ENCODE assay signal across 11 mouse cellular contexts in genomic region chr4:86045876-86046275, GRCm38 (mm10).
A peak's percentile ranks its signal among the peaks of the same experiment; 100 is the strongest.
DNase-seq lines count a peak whose midpoint lies in the region; ATAC-seq and TF ChIP-seq lines count a peak whose summit lies in the region.
"Had no signal": no experiment of that assay in that cellular context is flagged by ENCODE, and none has a peak within 500 bp of the region (broad histone marks: within the 10 kb centered on the region; RNA-seq: fewer than 3 reads in every experiment).

No protein-coding gene starts in this region.

- H3K9me3 ChIP-seq in midbrain, embryonic 14.5 days (ENCODE audit: control insufficient read depth, low read length): no peaks in the 10 kb centered on the region
- no peaks in the 10 kb centered on the region for H3K9me3 ChIP-seq in midbrain, embryonic 15.5 days
- no peaks in the 10 kb centered on the region for H3K9me3 ChIP-seq in forebrain, postnatal 0 days (ENCODE audit: low read length)
- H3K9me3 ChIP-seq: heart, embryonic 12.5 days had no signal

- 61% methylated on average over 6 of the region's 6 CpGs for WGBS in midbrain, embryonic 14.5 days
- 62% methylated on average over 6 of the region's 6 CpGs for WGBS in midbrain, embryonic 15.5 days
- WGBS in forebrain, postnatal 0 days: 36% methylated on average over 6 of the region's 6 CpGs

- H3K9ac ChIP-seq in midbrain, embryonic 14.5 days (replicated peaks; ENCODE audit: low read length): no peak overlapping the region
- no peak overlapping the region for H3K9ac ChIP-seq in midbrain, embryonic 15.5 days
- H3K9ac ChIP-seq in forebrain, postnatal 0 days: no peak overlapping the region
- H3K9ac ChIP-seq: heart, embryonic 12.5 days had no signal

- no peak overlapping the region for H3K4me2 ChIP-seq in midbrain, embryonic 14.5 days (ENCODE audit: low read length)
- H3K4me2 ChIP-seq in midbrain, embryonic 15.5 days: no peak overlapping the region
- H3K4me2 ChIP-seq in forebrain, postnatal 0 days (ENCODE audit: low read depth): no peak overlapping the region
- H3K4me2 ChIP-seq: heart, embryonic 12.5 days had no signal

- no peak for TF ChIP-seq CTCF in forebrain, postnatal 0 days (IDR thresholded peaks at IDR 0.05; ENCODE audit: low read depth)

- H3K27me3 ChIP-seq in midbrain, embryonic 14.5 days (ENCODE audit: control insufficient read depth, insufficient read depth, low read length): no peaks in the 10 kb centered on the region
- H3K27me3 ChIP-seq in midbrain, embryonic 15.5 days (replicated peaks): no peaks in the 10 kb centered on the region
- no peaks in the 10 kb centered on the region for H3K27me3 ChIP-seq in forebrain, postnatal 0 days (ENCODE audit: insufficient read depth, low read length)
- H3K27me3 ChIP-seq: heart, embryonic 12.5 days had no signal

- intact Hi-C loops in gastrocnemius, postnatal 14 days (cut with DNase I; ENCODE audit: low total_unique reads): no loop called here

- no peaks in the 10 kb centered on the region for H3K36me3 ChIP-seq in midbrain, embryonic 14.5 days (ENCODE audit: control insufficient read depth, insufficient read depth, low read length)
- no peaks in the 10 kb centered on the region for H3K36me3 ChIP-seq in midbrain, embryonic 15.5 days (replicated peaks)
- no peaks in the 10 kb centered on the region for H3K36me3 ChIP-seq in forebrain, postnatal 0 days (ENCODE audit: insufficient read depth)
- H3K36me3 ChIP-seq: heart, embryonic 12.5 days had no signal

- ATAC-seq in midbrain, embryonic 14.5 days (ENCODE audit: low FRiP score, low TSS enrichment): no peak
- ATAC-seq in midbrain, embryonic 15.5 days (replicated peaks): no peak
- peak; percentile 61; the same call in 1 of the 2 replicates for ATAC-seq in forebrain, postnatal 0 days

- no peak overlapping the region for H3K4me3 ChIP-seq in midbrain, embryonic 14.5 days (replicated peaks; ENCODE audit: low read depth, low read length)
- no peak overlapping the region for H3K4me3 ChIP-seq in midbrain, embryonic 15.5 days
- H3K4me3 ChIP-seq in forebrain, postnatal 0 days (ENCODE audit: low read depth, low read length): no peak overlapping the region
- H3K4me3 ChIP-seq: heart, embryonic 12.5 days had no signal

- peak; percentile 15 for DNase-seq in midbrain, embryonic 14.5 days
- DNase-seq in cerebellum, adult 11 months: peak; percentile 7
- peak; percentile 17 for DNase-seq in forebrain, postnatal 0 days
- peak; percentile 48 to 53 for DNase-seq in right cerebral cortex, adult 2 months (ENCODE audit: low spot score in 2 of 2)
- DNase-seq in spleen, postnatal 10 days (ENCODE audit: low spot score in 2 of 2): no peak
- no peak for DNase-seq in gastrocnemius, postnatal 14 days
- DNase-seq in kidney, adult 18-20 months: no peak
- DNase-seq: kidney, postnatal 14 days had no signal

- no peak overlapping the region for H3K27ac ChIP-seq in midbrain, embryonic 14.5 days (replicated peaks; ENCODE audit: low read depth, low read length)
- no peak overlapping the region for H3K27ac ChIP-seq in midbrain, embryonic 15.5 days
- no peak overlapping the region for H3K27ac ChIP-seq in forebrain, postnatal 0 days (ENCODE audit: low read depth, low read length)
- H3K27ac ChIP-seq: macrophage had no signal

- no peaks in the 10 kb centered on the region for H3K4me1 ChIP-seq in midbrain, embryonic 14.5 days (ENCODE audit: control insufficient read depth, insufficient read depth, low read length)
- H3K4me1 ChIP-seq in midbrain, embryonic 15.5 days: 0 out of 2 replicates have a peak, but pooled peaks cover under 1% of the 10 kb centered on the region
- no peaks in the 10 kb centered on the region for H3K4me1 ChIP-seq in forebrain, postnatal 0 days (ENCODE audit: insufficient read depth)
- H3K4me1 ChIP-seq: heart, embryonic 12.5 days had no signal

Comparison
In these comparisons a context has a peak if more than half of its experiments do, and no peak if none do; other contexts are left out.
1. DNase-seq: peak in midbrain, embryonic 14.5 days (single experiment), cerebellum, adult 11 months (single experiment), forebrain, postnatal 0 days (single experiment) and right cerebral cortex, adult 2 months (2 of 2); none in spleen, postnatal 10 days (0 of 2), gastrocnemius, postnatal 14 days (single experiment) and kidney, adult 18-20 months (single experiment).